Comparison of ENCODE assay signal across 13 mouse cellular contexts in genomic region chr9:68234979-68235649, GRCm38 (mm10).
DNase-seq lines count a peak whose midpoint lies in the region; ATAC-seq lines count a peak whose summit lies in the region.
"Had no signal": no experiment of that assay in that cellular context is flagged by ENCODE, and none has a peak within 500 bp of the region (broad histone marks: within the 10 kb centered on the region; RNA-seq: fewer than 3 reads in every experiment).

No protein-coding gene starts in this region.

- no peaks in the 10 kb centered on the region for H3K27me3 ChIP-seq in heart, embryonic 16.5 days (ENCODE audit: control insufficient read depth, insufficient read depth, low read length)
- H3K27me3 ChIP-seq in limb, embryonic 10.5 days (ENCODE audit: low read depth, poor library complexity, severe bottlenecking) = no peaks in the 10 kb centered on the region

- H3K36me3 ChIP-seq in heart, embryonic 16.5 days (ENCODE audit: control insufficient read depth, insufficient read depth) = no peaks in the 10 kb centered on the region
- H3K36me3 ChIP-seq in limb, embryonic 10.5 days = no peaks in the 10 kb centered on the region
- H3K36me3 ChIP-seq: forebrain, embryonic 10.5 days had no signal

- WGBS in heart, embryonic 16.5 days = 18% methylated on average over 12 of the region's 12 CpGs
- WGBS in limb, embryonic 10.5 days = 22% methylated on average over 12 of the region's 12 CpGs

- H3K9me3 ChIP-seq in heart, embryonic 16.5 days (replicated peaks; ENCODE audit: control insufficient read depth, low read length) = peaks cover 2% of the 10 kb centered on the region; the same call in 1 of the 2 replicates
- H3K9me3 ChIP-seq in limb, embryonic 10.5 days (replicated peaks) = no peaks in the 10 kb centered on the region
- H3K9me3 ChIP-seq: forebrain, embryonic 10.5 days had no signal

- no peak overlapping the region for H3K27ac ChIP-seq in heart, embryonic 16.5 days (ENCODE audit: low read length)
- H3K27ac ChIP-seq in limb, embryonic 10.5 days = no peak overlapping the region
- H3K27ac ChIP-seq: forebrain, embryonic 10.5 days had no signal

- peaks cover 9% of the 10 kb centered on the region for H3K4me1 ChIP-seq in heart, embryonic 16.5 days (ENCODE audit: control insufficient read depth, insufficient read depth, low read length)
- H3K4me1 ChIP-seq in limb, embryonic 10.5 days = peaks cover 20% of the 10 kb centered on the region

- no peak for ATAC-seq in heart, embryonic 16.5 days (replicated peaks; ENCODE audit: extremely low read depth, insufficient read depth, low FRiP score)
- ATAC-seq in erythroid progenitor cell, adult 5-6 weeks (replicated peaks; ENCODE audit: low FRiP score, poor library complexity, severe bottlenecking) = no peak
- ATAC-seq: liver, postnatal 0 days had no signal

- no peak overlapping the region for H3K9ac ChIP-seq in heart, embryonic 16.5 days (ENCODE audit: low read length)
- H3K9ac ChIP-seq: liver, postnatal 0 days had no signal

- DNase-seq in cerebellum, adult 11 months = peak; percentile 16
- no peak for DNase-seq in cerebellum, postnatal 4 days (ENCODE audit: low spot score in 2 of 2)
- DNase-seq in heart, adult 9 months (ENCODE audit: low spot score in 2 of 2) = no peak
- DNase-seq in cerebellum, adult 9-11 months = peak; percentile 28
- DNase-seq in limb, embryonic 10.5 days (ENCODE audit: low spot score) = peak; percentile 51
- no peak for DNase-seq in urinary bladder, postnatal 36 days (ENCODE audit: low spot score in 2 of 2)
- DNase-seq: adrenal gland, postnatal 10 days; gastrocnemius, postnatal 25 days; kidney, postnatal 25 days; liver, postnatal 0 days had no signal

- peak overlapping the region; percentile 26; the same call in 1 of the 2 replicates for H3K4me2 ChIP-seq in heart, embryonic 16.5 days (ENCODE audit: low read depth, low read length)

- H3K4me3 ChIP-seq in heart, embryonic 16.5 days (ENCODE audit: low read length) = no peak overlapping the region
- H3K4me3 ChIP-seq in limb, embryonic 10.5 days = no peak overlapping the region; the same call in 1 of the 2 replicates
- H3K4me3 ChIP-seq: forebrain, embryonic 10.5 days had no signal

Comparison
In these comparisons a context has a peak if more than half of its experiments do, and no peak if none do; other contexts are left out.
1. DNase-seq: peak in cerebellum, adult 11 months (single experiment), cerebellum, adult 9-11 months (single experiment) and limb, embryonic 10.5 days (single experiment); none in cerebellum, postnatal 4 days (0 of 2), heart, adult 9 months (0 of 2) and urinary bladder, postnatal 36 days (0 of 2).